Mouse (Mus musculus) gastrocnemius, postnatal 14 days (tissue): Measurements from ENCODE around the gene Zfp93. TPM values are rescaled to one million over a fixed set of nuclear protein-coding genes. Genes with fewer than 3 reads are reported as not detected.

Experiments used
- DNase-seq: peaks from one replicate; pipeline ENCODE4 v3.0.0; 2021; ENCODE audit warnings: mixed read lengths
- intact Hi-C: fragments of 180-260 bp; cut with DNase I; formaldehyde crosslinking; loops from one replicate; pipeline ENCODE4 v1.15.1; 2025; ENCODE audit warnings: low total_unique reads
- total RNA-seq, 2 experiments: library from RNA; stranded (reverse); gene quantifications; 2 replicates each; pipeline ENCODE4 v1.2.3; 2021

Zfp93 gene
- total RNA-seq, 2 experiments from 2014 or later = 3.0 to 3.7 TPM

DNA sequence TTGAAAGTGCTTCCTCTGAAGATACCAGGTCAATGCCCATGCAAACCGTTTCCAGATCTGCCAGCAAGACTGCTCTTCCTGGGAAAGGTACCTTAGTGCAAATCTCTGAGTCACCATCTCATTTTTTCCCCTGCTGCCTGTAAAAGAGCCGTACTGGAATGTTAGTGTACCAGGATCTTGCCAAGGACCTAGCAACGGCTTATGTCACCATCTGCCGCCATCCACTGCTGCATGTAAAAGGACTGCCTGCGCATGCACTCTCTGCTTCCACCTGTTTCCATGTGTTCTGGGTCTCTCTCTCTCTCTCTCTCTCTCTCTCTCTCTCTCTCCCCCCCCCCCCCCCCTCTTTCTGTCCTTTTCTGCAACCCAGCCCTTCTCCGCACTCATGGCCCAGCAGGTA, 18.3 kb downstream of the Zfp93 start:
- no peak for DNase-seq
- intact Hi-C loops = no loop called here

DNA sequence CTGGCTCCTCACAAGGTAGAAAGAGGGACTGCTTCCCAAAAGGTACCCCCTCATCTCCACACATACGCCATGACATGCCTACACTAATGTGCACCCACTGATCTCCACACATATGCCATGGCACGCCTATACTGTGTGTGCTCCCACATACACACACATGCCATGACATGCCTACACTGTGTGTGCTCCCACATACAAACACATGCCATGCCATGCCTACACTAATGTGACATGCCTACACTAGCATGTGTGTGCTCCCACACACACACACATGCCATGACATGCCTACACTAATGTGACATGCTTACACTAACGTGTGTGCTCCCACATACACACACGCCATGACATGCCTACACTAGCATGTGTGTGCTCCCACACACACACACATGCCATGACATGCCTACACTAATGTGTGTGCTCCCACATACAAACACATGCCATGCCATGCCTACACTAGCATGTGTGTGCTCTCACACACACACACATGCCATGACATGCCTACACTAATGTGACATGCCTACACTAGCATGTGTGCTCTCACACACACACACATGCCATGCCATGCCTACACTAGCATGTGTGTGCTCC, 20.0 kb downstream of the Zfp93 start:
- DNase-seq = no peak
- intact Hi-C loops = no loop called here

DNA sequence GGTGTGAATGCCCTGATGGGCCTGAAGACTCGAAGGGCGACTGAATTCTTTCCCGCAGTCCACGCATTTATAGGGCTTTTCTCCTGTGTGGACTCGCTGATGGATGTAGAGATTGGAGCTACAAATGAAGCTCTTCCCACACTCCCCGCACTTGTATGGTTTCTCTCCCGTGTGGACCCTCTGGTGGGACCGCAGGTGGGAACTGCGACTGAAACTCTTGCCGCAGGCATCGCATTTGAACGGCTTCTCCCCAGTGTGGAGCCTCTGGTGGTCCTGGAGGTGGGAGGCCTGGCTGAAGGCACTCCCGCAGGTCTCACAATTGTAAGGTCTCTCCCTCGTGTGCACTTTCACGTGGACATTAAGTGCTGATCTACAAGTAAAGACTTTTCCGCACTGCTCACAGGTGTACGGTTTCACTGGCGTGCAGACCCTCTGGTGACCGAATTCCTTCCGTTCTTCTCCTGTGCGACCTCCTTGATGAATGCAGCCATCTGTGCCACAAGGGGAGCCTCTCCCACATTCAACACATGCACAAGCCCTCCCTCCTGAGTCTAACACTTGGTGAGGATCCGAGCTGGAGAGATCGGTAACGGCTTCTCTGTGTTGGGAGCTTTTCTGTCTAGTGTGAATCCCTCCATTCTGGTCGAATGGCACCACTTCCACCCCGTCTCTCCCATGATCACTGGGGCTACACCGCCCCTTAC, 21.3 kb downstream of the Zfp93 start:
- no peak for DNase-seq
- intact Hi-C loops = no loop called here

DNA sequence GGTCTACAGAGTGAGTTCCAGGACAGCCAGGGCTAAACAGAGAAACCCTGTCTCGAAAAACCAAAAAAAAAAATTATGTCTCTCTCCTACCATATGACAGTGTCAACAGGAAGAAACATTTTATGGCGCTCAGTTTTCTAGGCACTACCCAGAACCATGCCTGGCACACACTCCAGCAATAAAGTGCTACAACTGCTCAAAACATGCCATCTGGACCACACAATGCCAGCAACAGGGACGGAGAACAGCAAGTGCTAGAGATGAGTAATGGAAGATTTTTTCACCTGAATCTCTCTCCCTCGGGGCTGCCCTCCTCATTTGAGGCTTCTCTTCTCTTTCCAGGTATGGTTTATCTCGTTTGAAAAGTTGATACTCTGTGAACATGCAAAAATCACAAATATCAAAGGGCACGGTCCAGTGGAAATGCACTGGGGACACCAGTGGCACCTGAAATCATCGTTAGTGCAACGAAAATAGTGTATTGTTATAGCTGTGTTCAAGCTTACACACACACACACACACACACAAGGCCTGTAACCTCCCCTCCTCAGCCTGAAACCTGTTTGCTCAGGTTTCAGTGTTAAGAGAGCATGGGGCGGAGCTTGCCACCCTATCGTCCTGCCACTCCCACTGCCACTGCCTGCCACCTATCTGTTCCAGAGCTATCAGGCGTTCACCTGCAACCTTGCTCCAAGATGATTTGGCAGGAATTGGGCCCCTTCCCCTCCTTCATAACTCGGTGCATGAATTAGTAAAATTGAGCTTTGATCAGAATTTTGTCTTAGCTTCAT, 23.0 kb downstream of the Zfp93 start:
- DNase-seq = no peak
- intact Hi-C loops = no loop called here

DNA sequence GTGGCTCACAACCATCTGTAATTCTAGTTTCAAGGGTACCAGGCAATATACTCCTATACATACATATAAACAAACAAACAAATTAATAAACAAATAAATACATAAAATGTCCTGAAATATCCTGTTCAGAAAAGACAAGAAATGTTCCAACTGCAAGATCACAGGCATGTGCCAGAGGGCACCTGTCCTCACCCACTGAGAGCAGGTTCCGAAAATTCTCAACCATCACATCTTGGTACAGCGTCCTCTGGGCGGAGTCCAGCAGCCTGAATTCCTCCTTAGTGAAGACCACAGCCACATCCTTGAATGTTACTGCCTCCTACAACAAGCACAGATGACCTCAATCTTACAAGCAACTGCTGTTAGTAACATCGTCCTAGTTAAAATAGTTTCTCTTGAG, 24.5 kb downstream of the Zfp93 start:
- intact Hi-C loops = no loop called here

DNA sequence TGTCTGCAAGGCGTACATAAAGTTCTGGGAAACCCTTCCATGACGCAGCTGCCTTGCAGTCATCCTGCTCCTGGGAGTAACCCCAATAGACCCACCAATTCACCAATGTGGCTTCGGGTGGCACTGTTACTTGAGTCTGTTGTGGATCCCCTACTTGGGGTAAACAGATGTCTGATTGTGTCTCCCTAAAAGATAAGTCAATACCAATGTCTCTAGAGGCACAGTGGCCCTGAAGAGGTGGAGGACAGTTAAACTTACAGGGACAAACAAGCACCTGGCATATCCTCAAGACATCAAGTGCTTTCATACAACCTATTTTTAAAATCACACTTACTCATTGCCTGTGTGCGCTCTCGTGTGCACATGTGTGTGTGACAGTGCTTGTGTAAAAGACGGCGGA, 25.2 kb downstream of the Zfp93 start:
- DNase-seq = no peak
- intact Hi-C loops = no loop called here

More for the DNA sequence above, 24.5 kb downstream of the Zfp93 start:
- no peak for DNase-seq

DNA sequence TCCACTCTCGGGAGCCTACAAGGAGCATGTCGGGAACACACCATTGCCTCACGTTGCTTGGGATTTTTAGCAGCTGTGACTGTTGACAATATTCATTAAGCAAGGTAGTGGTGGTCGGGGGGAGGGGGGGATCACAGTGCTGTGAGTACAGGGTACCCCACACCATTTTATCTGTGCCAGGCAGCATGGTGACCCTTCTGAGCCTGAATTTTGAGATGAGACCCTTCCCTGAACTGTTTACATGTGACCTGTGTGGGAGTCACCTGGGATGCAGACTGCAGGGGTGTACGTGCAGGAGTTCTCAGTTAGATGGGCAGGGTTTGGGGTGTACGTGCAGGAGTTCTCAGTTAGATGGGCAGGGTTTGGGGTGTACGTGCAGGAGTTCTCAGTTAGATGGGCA, 26.2 kb downstream of the Zfp93 start:
- intact Hi-C loops = no loop called here

DNA sequence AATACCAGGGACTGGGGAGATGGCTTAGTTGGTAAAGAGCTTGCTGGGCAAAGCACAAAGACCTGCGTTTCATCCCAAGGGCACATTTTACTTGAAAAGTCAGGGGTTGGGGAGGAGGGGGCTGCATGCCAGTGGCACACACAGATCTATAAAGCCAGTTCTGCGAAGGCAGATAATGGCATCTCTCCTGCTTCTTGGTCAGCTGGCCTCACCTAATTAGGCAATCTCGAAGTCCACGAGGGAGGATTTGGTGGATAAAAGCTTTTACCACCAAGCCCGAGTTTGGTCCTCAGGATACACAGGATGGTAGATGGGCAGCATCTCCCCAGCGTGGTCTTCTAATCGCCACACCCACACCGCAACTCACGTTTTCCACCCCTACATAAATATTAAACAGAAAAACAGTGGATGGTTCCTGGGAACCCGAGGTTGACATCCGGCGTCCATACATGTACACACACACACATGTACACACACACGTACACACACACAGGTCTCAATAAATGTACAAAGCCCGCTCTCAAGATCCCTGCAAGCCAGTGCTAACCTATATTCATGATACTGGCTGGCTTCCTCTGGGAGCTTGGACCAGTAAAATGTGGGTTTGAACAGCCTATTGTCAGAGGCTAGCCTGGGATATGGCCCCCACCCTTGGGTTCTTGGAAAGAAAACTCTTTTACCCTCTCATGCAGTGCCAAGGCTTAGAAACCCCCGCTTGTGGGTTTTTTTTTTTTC, 27.3 kb downstream of the Zfp93 start:
- intact Hi-C loops = no loop called here

More for the DNA sequence above, 26.2 kb downstream of the Zfp93 start:
- DNase-seq = no peak

DNA sequence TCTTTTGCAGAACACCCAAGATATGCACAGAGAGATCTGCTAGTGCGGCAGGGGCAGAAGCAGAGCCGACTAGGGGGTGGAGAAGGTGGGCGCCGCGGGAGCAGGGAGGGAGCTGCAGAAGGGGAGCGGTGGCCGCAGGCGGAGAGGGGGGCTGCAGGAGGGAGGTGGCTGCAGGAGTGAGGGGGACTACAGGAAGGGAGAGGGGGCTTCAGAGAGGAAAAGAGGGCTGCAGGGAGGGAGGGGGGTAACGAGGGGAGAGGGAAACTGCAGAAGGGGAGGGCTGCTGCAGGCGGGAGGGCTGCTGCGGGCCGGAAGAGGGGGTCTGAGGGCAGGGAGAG, 28.4 kb downstream of the Zfp93 start:
- DNase-seq = no peak
- intact Hi-C loops = no loop called here

More for the DNA sequence above, 27.3 kb downstream of the Zfp93 start:
- no peak for DNase-seq

DNA sequence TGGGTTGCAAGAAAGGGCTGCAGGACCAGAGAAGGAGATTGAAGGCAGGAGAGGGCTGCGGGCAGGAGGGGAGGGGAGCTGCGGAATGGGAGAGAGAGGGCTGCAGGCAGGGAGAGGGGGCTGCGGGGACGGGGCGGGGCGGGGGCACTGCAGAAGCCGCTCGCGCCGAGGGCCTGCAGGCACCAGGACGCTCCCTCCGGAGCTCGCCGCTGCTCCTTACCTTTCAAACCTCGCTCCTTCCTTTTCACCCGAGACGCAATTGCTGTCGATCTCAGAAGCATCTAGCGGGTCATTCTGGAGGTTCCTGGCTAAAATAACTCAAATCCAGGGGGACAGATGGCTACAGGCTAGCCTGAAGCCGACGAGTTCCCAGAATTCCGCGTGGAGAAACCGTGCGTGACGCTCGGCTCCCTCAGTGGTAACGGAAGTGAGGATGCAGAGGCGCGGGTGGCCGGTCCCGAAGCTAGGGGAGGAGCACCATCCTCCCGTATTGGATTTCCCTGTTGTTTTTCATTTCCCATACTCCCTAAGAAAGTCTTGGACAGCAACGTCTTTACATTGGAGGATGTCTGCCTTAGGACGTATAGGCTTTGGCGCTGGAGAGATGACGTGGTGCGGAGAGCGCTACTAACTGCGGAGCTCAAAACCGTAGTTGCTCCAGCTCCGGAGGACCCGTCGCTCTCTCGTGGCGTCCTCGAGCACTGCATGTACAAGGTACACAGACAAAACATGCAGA, 28.9 kb downstream of the Zfp93 start:
- intact Hi-C loops = no loop called here

DNA sequence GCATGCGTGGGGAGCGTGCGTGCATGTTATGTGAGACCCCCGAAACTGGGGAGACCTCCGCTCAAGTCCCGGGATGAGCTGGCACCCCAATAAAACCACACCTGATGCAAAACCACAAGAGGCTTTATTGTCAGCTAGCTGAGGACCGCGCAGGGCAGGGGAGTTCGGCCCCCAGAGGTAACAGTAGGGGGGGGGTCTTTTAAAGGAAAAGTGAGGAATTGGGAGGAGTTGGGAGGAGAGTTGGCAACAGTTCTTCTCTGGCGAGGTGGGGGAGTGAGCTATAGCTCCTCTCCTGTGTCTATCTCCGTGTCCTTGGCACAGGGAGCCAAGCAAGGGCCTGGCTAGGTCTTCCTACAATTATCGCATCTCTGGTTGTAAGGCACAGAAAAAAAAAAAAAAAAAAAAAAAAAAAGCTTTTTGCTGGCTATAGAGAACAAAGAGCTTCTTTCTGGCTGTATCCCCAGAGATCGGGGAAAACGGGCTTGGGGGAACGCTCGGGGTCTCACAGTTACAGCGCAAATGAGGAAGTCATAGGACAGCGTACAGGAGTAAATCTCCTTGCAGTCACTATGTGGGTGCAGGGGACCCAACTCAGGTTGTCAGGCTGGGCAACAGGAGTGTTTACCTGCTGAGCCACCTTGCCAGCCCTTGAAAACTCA, 29.7 kb downstream of the Zfp93 start:
- intact Hi-C loops = no loop called here
- DNase-seq = no peak

More for the DNA sequence above, 28.9 kb downstream of the Zfp93 start:
- peak; percentile 70 for DNase-seq

DNA sequence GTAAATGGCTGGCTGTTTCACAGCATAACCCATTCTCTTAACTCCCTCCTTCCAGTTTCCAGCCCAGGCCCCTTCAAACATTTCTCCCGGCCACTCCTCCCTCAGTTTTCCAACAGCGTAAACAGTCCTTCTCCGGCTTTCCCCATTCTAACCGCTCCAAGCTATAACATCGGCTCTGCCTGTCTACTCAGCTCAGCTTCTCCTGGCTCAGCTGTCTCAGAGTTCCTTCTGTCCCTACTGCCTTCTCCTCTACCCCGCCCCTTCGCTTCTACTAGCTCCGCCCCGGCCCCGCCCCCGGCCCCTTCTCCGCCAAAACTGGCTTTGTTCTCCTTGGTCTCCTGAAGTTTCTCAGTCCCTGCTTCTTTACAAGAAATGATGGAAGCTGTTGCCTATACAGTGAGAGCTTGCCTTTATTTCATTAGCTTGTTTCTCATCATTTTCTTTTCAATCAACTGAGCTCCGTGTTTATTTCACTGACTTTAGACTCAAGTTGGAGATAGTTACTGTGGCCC, 30.6 kb downstream of the Zfp93 start, which contains the start of gene Zfp61:
Gene Zfp61, minus strand, starts transcription at position 462 of the 512 bp plus-strand sequence.
- intact Hi-C loops = no loop called here

DNA sequence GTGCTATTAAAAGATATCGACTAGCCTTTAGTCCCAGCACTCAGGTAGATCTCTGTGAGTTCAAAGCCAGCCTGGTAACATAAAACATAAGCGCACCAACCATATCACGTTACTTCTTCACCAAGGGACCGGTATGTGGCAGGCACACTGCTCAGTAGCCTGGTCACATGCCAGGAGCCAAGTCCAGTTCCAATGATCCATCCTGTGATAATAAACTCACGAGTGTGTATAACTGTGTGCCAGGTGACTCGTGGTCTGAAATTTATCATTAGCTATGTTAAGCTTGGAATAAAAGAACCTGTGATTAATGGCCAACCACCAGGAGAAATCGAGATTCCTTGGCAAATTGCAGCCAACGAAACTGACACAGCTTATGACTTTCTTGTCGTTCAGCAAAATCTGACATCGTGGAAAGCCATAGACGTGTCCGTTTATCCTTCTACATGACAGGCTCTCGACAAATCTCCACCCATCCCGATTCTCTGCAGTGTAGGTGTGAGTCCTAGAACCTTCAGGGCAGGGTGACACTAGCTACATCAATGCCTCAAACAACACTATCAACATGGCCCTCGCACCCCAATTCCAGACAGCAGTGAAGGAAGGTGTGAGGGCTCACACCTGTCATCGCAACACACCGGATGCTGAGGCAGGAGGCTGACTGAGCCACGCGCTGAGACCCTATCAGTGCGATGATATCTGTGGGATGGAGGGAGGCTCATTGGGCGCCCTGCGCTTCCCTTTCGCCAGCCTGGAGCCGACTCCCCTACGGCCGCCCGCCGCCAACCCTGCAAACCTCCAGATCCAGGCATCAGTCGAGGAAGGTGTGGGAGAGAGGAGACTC, 45.7 kb downstream of the Zfp93 start:
- intact Hi-C loops = no loop called here
- no peak for DNase-seq

More for the DNA sequence above, 30.6 kb downstream of the Zfp93 start, which contains the start of gene Zfp61:
- peak; percentile 19 for DNase-seq

DNA sequence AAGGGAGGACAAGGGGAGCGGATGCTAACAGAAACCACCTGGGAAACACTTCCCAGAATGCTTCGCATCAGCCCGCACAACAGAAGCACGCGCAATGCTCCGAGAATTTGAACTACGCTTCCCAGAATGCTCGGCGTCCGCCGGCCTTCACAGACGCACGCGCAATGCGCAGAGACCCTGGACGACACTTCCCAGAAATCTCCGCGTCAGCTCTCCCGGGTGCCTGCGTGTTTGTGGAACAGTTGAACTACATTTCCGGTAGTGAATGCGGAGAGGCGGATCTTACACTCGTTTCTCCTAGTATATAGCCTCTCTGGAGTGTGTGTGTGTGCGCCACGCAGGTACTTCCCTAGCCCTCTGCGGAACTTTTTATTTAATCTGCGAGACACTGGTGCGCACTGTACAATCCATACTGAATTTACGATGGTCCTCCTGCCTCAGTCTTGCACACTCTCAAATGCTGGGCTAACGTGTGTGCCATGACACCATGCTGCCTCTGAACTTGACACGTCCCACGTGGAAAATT, 46.4 kb downstream of the Zfp93 start, which contains the start of gene Zfp94:
Gene Zfp94, minus strand, starts transcription at position 100 of the 526 bp plus-strand sequence.
- peak; percentile 93 for DNase-seq
- intact Hi-C loops = no loop called here

DNA sequence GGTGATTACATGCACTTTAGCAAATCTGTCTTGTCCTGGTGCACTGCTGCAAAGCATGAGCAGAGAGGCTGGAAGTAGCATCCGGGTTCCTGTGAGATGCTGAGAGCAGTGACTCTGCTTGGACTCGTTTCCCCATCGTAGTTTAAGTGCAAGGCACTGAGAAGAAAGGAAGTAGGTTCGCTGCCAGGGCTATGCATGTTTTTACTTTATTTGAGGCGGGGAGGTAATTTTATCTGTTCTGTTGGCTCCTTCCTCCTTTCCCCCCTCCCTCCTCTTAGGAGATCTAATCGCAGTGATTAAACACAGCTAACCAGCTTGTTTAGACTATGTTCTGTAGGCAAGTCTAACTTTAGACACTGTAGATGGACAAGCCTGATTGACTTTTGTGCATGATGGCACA, 48.7 kb downstream of the Zfp93 start:
- no peak for DNase-seq
- intact Hi-C loops = no loop called here

DNA sequence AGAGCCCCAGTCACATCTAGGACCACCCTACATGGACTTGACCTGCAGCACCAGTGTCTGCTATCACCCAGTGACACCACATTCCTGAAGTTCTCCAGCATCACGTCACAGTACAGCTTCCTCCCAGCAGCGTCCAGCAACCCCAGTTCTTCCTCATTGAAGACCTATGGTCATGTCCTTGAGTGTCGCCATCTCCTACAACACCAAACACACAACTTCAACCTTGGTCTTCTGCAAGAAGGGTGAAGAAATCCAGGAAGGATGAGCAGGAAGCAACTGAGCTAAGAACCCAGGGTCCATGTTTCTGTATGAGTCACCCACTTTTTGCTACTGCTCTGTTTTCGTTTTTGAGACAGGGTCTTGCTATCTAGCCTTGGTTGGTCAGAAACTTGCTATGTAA, 52.4 kb downstream of the Zfp93 start:
- intact Hi-C loops = no loop called here
- DNase-seq = no peak

DNA sequence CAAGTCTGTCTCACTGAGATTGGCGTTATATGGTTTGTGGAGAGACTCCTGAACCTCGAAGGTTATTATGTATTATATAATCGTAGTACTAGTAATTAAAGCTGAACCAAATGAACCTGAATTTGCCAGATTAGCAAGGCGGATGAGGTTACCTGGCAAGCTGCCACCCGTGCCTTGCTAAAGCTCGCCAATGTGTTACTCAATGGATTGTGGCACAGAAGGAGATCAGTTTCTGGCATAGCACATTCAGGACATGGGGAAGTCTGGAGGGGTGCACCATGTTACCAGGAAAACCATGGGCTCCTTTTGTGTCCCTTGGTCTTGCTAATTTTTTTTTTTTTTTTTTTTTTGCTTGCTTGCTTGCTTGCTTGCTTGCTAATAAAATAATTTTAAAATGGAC, 55.0 kb downstream of the Zfp93 start:
- no peak for DNase-seq
- intact Hi-C loops = no loop called here
